Mouse (Mus musculus) liver, embryonic 14.5 days (tissue): Measurements from ENCODE around the gene AC153137.1.

Source experiments
- CTCF ChIP-seq: IDR thresholded peaks from 2 replicates; pipeline ENCODE4 v1.5.1; 2016; ENCODE audit warnings: antibody characterized with exemption, low read depth, control low read depth
- EP300 ChIP-seq: IDR thresholded peaks from 2 replicates; pipeline ENCODE4 v1.6.1; 2016; ENCODE audit warnings: antibody characterized with exemption, low read depth

DNA sequence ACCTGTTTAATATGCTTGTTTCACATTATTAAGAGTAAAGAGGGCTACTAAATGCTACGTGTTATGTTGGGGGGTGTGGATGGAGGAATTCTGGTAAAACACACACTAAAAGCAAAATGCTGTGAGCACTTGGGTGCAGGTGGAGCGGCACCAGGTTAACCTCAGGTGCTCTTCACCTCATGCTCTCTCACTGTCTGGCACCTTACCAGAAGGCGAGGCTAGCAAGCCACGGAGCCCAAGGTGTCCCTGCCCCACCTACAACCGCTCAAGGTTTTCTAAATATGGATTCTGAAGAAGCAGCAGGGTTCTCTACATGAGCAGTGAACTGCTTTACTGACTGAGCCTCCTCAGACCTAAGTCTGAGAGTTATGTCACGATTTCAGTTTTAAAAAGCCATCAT lies 32.6 kb downstream of the AC153137.1 start:
- no peak for TF ChIP-seq CTCF
- TF ChIP-seq EP300: no peak
